Mouse (Mus musculus) liver, embryonic 14.5 days (tissue): ENCODE data around the gene Fam163b.

Experiments used
- CTCF ChIP-seq: IDR thresholded peaks from 2 replicates; pipeline ENCODE4 v1.5.1; 2016; ENCODE audit warnings: antibody characterized with exemption, low read depth, control low read depth
- EP300 ChIP-seq: IDR thresholded peaks from 2 replicates; pipeline ENCODE4 v1.6.1; 2016; ENCODE audit warnings: antibody characterized with exemption, low read depth

GRCm38 (mm10) chr2:27114169-27114568 is 28.1 kb downstream of the Fam163b start:
- no peak for TF ChIP-seq CTCF
- TF ChIP-seq EP300: no peak
